Mouse (Mus musculus) WW6 (cell line): ENCODE data around the gene Meis2.

Experiments
- DNase-seq: peaks from one replicate; pipeline ENCODE4 v3.0.0-alpha.2; 2013; ENCODE audit warnings: low read depth, low spot score

The Meis2 gene

GRCm38 (mm10) chr2:116065570-116066005 lies at the start of gene Meis2:
Meis2 (minus strand) TSS chr2:116065839.
- peak; percentile 57 for DNase-seq

DNA sequence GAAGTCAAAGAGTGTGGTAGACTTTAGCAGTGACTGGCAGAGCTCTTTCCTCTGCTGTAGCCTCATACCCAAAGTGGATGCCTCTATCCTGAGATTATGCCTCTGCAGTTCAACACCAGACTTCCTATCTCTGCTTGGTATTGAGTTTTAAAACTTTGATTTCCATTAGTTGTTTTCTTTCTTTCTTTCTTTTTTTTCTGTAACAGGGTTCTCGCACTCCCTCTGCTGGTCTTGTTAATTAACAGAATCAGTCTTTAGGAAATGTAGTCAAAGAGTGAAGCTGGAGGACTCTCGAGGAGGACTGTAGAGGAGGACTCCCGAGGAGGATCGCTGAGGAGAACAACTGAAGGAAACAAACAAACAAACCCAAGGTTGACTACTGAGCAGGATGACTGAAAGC lies 40.6 kb upstream of the Meis2 start:
- no peak for DNase-seq

- DNase-seq = no peak
These were observed 39.5 kb upstream of the Meis2 start for GRCm38 (mm10) chr2:116105179-116105578.

DNA sequence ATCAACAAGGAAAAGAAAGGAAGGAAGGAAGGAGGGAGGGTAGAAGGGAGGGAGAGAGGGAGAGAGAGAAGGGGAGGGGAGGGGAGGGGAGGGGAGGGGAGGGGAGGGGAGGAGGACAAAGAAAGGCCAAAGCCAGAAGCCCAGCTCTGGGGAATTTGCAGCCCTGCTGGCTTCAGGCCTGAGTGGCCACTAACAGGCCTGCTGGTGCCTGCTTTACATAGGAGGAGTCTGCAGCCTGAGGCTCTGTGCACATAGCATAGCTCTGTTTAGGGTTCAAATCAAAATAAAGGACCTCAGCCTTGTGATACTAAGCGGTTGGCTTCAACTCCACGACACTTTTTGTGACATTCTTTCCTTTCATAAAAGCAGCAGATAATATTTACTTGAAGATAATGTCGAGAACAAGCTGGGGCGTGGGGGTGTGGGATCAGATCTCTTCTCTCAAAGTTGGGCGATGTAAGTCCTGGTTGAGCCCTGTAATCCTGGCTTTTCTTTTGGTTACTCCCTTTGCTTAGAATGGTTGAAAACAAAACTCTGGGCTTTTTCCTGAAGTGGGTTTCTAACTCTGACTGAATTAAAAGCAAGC lies 37.9 kb upstream of the Meis2 start:
- no peak for DNase-seq

GRCm38 (mm10) chr2:116101221-116101620 lies 35.6 kb upstream of the Meis2 start:
- peak; percentile 7 for DNase-seq

- DNase-seq = no peak
These were observed 15.3 kb upstream of the Meis2 start for GRCm38 (mm10) chr2:116080961-116081360.

- no peak for DNase-seq
These were observed 13.2 kb upstream of the Meis2 start for GRCm38 (mm10) chr2:116078841-116079240.

GRCm38 (mm10) chr2:116077716-116078115 lies 12.1 kb upstream of the Meis2 start:
- no peak for DNase-seq

DNA sequence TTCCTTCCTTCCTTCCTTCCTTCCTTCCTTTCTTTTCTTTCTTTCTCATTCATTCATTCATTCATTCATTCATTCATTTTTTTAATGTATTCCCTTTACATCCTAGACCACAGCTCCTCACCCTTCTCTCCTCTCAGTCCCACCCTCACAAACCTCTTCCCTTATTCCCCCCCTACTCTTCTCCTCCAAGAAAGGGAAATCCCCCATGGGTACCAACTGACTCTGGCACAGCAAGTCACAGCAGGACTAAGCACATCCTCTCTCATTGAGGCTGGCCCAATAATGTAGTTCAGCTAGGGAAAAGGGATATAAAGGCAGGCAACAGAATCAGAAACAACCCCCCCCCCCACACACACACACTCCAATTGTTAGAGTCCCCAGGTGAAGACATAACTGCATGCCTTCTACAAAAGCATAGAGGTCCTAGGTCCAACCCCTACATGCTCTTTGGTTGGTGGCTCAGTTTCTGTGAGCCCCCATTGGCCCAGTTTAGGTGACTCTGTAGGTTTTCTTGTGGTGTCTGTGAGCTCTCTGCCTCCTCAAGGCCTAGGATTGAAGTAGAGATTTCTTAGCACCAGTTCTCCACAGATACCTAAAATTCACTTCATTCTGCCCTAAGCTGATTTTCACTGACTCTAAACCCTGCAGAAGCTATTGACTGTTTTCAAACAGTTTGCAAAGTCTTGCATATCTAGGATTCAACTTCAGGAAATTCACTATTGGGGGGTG lies 11.3 kb upstream of the Meis2 start:
- DNase-seq = no peak

DNA sequence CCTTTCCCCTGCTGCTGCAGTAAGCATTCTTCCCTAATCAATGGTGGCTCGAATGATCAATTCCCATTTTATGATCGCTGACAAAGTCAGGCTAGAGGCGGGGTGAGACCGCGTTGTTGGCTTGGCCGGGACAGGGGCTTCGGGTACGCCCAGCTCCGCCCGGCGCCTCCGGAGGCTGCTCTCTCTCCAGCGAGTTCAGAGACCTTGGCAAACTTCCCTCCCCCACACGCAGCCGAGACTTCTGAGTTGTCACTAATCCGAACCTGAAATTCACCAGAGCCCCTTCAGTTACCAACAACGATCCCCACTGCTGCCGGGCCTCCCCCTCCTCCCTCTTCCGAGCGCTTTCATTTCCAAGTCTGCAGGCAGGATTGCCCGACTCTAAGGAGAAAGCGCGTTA lies 10.3 kb upstream of the Meis2 start:
- no peak for DNase-seq

- no peak for DNase-seq
These were observed 9.8 kb upstream of the Meis2 start for GRCm38 (mm10) chr2:116075477-116075876.

- no peak for DNase-seq
These were observed 9.2 kb upstream of the Meis2 start for GRCm38 (mm10) chr2:116074726-116075440.

GRCm38 (mm10) chr2:116074061-116074460 lies 8.4 kb upstream of the Meis2 start:
- DNase-seq = no peak

DNA sequence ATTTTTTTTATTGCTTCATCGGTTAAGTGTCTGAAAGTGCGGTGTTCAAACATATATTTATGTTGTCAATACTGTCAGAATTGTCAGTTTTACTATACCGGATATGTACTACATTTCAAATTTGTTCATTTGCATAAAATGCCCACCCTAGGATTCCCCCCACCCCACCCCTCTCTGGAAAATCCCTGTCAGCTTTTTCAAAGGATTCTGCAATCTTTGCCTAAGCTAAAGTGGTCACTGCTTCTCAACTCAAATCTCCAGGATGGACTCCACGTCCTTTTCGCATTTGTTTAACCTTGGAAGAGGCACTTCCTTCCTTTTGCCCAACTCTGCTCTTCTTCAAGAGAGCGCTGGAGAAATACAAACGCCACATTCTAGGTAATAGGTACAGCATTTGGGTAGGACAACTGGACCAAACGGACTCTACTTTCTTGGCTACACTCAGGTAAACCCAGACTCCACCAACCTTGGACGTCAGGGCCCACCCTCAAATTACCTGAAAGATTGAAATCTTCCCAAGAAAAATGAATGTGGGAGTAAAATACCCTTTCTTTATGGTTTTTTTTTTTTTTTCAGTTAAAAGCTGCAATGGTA lies 7.8 kb upstream of the Meis2 start:
- DNase-seq = no peak

GRCm38 (mm10) chr2:116072706-116073105 lies 7.1 kb upstream of the Meis2 start:
- DNase-seq = no peak

- no peak for DNase-seq
These were observed 6.6 kb upstream of the Meis2 start for GRCm38 (mm10) chr2:116072321-116072640.

- DNase-seq = no peak
These were observed 6.1 kb upstream of the Meis2 start for GRCm38 (mm10) chr2:116071571-116072320.

DNA sequence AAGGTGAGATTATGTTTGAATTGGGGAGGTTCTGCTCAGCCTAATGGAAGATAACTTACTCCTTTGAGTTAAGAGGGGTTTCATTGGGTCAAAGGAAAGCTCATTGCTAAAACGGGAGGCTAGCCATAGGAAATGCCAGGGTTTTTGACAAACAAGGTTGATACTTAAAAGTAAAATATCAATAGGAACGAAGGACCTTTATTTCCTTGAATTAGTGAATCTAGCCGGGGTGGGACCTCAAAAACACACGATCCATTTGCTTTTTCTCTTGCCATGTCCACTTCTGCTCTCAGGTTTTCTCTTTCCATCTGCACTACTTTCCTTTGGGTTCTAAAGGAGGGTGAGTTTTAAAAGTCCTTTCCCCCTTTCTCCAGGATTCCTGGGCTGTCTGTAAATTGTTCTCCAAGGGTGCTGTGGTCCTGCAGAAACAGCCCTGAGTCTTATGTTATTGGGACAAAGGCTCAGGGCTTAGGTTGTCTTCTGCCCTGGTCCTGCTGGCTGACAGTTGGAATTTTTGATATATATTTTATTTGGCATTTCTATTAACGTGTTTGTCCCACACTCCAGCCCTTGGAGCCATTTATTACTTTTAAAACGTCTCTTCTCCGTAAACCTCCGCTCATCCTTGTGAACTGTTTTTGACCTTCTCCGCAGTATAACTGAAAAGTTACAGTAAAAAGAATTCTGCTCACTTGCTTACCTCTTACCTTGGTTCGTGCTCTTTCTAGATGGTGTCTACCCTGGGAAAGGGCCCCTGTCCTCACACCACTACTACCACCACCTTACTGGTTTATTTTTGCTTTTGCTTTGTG lies 5.2 kb upstream of the Meis2 start:
- no peak for DNase-seq

- no peak for DNase-seq
These were observed 4.0 kb upstream of the Meis2 start for GRCm38 (mm10) chr2:116069451-116070225.

DNA sequence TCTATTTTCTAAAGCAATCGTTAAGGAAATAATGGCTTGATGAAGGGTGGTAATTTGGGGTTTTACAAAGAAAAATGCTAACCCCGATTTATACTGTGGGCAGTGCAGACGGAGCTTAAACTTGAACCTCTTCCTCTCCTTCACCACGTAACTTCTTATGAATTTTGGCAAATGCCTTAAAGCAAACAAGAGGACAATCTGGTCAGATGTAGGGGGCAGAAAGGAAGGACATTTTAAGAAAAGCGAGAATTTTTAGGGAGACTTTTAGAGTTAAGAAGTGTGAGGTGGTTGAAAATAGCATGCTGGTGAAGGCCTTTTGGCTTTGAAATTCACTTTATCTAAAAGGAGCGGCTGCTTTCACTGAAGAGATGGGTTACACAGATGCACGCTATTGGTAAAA lies 3.3 kb upstream of the Meis2 start:
- no peak for DNase-seq
